Mouse (Mus musculus) regulatory T cell (primary cell): Measurements from ENCODE around the gene Sf3b1.
"Not testable (repeated sequence)": the region's sequence is repeated elsewhere in the genome, so short reads cannot be mapped to it uniquely, and the experiment has no call there.

Experiments used
- in situ Hi-C: fragments of 300-600 bp; cut with MboI, MseI; formaldehyde crosslinking; loops from one replicate; pipeline ENCODE4 v1.15.1; 2025; ENCODE audit warnings: high pct_unique_total_duplicates

Gene Sf3b1

DNA sequence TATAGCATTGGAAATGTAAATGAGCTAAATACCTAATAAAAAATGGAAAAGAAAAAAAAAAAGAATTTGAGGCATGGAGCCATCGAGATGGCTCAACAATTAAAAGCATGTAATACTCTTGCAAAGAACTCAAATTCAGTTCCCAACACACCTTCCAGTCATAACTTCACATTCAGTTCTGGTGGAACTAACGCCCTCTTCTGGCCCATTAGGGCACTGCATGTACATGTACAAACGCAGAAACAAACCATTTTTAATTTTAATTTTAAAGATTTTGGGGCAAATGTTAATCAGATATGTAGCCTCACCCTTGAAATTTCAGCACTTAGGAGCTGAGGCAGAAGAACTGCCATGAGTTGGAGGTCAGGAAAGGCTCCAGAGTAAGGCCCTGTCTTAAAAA is 68.8 kb downstream of the Sf3b1 start:
- in situ Hi-C loops, result no loop called here

DNA sequence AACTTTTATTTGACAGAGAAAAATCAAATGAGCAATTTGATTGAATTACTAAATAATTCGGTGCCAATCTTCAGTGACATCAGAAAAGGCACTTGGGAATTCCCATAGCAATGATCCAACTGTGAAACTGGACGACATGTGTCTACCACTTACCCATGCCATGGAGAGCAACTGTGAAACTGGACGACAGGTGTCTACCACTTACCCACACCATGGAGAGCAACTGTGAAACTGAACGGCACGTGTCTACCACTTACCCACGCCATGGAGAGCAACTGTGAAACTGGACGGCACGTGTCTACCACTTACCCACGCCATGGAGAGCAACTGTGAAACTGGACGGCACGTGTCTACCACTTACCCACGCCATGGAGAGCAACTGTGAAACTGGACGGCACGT is 70.3 kb downstream of the Sf3b1 start:
- in situ Hi-C loops, result not testable (repeated sequence)

DNA sequence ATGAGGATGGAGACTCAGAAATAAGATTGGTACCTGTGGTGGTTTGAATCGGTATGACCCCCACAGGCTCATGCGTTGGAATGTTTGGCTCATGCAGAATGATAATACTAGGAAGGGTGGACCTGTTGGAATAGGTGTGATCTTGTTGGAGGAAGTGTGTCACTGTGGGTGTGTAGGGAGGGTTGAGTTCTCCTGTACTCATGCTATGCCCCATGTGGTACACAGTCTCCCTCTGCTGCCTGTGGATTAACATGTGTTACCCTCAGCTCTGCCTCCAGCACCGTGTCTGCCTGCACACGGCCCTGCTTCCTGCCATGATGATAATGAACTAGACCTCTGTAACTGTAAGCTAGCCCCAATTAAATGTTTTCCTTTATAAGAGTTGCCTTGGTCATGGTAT is 72.4 kb downstream of the Sf3b1 start:
- in situ Hi-C loops, result loop anchor here (5.0 kb wide), 1 partner anchor 283 kb away; no protein-coding TSS in a partner anchor

DNA sequence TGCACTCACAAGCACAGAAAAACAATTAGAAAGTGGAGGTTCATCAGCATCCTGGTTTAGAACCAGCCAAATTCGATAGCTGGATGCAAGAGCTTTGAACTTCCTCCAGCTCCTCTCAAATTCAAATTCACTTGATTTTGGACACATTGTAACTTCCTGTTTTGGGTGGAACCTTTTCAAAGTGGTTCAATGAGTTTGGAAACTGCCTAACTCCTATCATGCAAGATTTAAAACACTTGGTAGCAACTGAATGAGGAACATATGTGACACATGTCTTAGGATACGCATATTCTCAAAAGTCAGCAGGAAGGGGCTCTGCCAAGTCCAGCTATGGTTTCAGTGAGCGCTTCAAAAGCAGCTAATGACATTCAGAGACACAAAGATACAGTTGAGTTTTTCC is 82.6 kb downstream of the Sf3b1 start:
- in situ Hi-C loops, result no loop called here

DNA sequence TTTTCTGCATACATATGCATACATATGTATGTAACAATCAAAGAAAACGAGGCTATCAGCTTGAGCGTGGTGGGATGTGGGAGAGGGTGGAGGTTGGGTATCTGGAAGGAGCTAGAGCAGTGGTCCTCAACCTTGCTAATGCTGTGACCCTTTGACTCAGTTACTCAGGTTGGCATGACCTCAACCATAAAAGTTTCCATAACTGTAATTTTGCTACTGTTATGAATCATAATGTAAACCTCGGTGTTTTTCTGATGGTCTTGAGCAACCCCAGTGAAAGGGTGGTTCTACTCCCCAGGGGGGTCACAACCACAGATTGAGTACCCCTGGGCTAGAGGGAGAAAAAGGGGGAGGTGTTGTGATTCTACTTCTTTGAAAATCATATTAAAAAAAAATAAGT is 91.8 kb downstream of the Sf3b1 start:
- in situ Hi-C loops, result no loop called here
